Mouse (Mus musculus) myocyte (in vitro differentiated cells): ENCODE measurements at regions not wholly inside any gene's neighbourhood (a gene's known extent, or its start where the extent isn't known, plus 50 kb on each side); places are given as distances from the start of the nearest gene placed in this dataset.

ENCODE experiments used
- CEBPB ChIP-seq: IDR thresholded peaks from 2 replicates; pipeline ENCODE4 v1.6.1; 2011; ENCODE audit warnings: mild to moderate bottlenecking, moderate library complexity; ENCODE audit not compliant: poor library complexity, insufficient read depth, severe bottlenecking
- E2F4 ChIP-seq: IDR thresholded peaks from one replicate; pipeline ENCODE4 v1.6.1; 2011; ENCODE audit warnings: mild to moderate bottlenecking, control low read depth, moderate library complexity; ENCODE audit not compliant: insufficient read depth
- POLR2A ChIP-seq: IDR thresholded peaks from one replicate; pipeline ENCODE4 v1.6.1; 2011; ENCODE audit warnings: low read depth, mild to moderate bottlenecking, control low read depth, moderate library complexity; ENCODE audit not compliant: insufficient read length
- POLR2AphosphoS2 ChIP-seq: IDR thresholded peaks from one replicate; pipeline ENCODE4 v1.6.1; 2011; ENCODE audit warnings: low read depth, control low read depth; ENCODE audit not compliant: insufficient read length
- TCF12 ChIP-seq: IDR thresholded peaks from one replicate; pipeline ENCODE4 v1.6.1; 2011; ENCODE audit warnings: mild to moderate bottlenecking, control low read depth; ENCODE audit not compliant: poor library complexity, insufficient read depth, severe bottlenecking

DNA sequence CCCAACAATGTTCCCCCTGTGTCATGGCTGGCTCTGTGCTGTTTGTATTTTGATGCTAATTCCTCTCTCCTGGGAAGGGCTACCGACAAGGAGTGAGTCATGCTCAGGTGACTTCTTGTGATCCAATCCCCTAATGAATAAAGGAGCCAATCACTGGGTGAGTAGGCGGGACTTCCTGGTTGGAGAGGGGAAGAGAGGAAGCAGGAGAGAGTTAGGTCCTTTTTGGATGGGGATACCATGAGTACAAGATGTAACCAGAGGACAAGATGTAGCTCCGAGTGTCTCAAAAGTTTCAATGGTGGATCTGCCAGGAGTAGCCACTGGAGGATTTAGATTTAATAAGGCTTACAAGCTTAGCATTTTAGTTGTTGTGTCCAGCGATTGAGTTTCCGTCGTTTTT, 122.1 kb downstream of the Usp46 start:
- no peak for TF ChIP-seq POLR2AphosphoS2
- TF ChIP-seq POLR2A: no peak
- TF ChIP-seq CEBPB: no peak
- TF ChIP-seq TCF12: no peak
- no peak for TF ChIP-seq E2F4
